Comparison of ENCODE assay signal across 8 mouse cellular contexts in genomic region chr11:77077331-77077730, GRCm38 (mm10). TPM values are rescaled to one million over a fixed set of nuclear protein-coding genes. Genes with fewer than 3 reads are reported as not detected.
DNase-seq lines count a peak whose midpoint lies in the region; ATAC-seq and TF ChIP-seq lines count a peak whose summit lies in the region.
"Not testable (repeated sequence)": the region's sequence is repeated elsewhere in the genome, so short reads cannot be mapped to it uniquely, and the experiment has no call there.

No protein-coding gene starts in this region.

- ATAC-seq in embryonic facial prominence, embryonic 13.5 days (ENCODE audit: insufficient number of reproducible peaks, insufficient read depth, low FRiP score, low TSS enrichment, low read depth); hindbrain, embryonic 12.5 days (ENCODE audit: low FRiP score); kidney, embryonic 16.5 days (ENCODE audit: low FRiP score, low TSS enrichment); liver, embryonic 13.5 days (ENCODE audit: low read depth); midbrain, embryonic 11.5 days (ENCODE audit: low FRiP score): not testable (repeated sequence)

- not testable (repeated sequence) for H3K27ac ChIP-seq in ES-Bruce4 (ENCODE audit: insufficient read depth, low read length); embryonic facial prominence, embryonic 13.5 days; hindbrain, embryonic 12.5 days; liver, embryonic 13.5 days; midbrain, embryonic 11.5 days (ENCODE audit: low read depth, low read length); olfactory bulb, adult 2 months (ENCODE audit: insufficient read depth, low read depth, low read length)
- H3K27ac ChIP-seq in gastrocnemius, adult 2 months, result peak overlapping the region; percentile 95
- peak overlapping the region; percentile 89; the same call in 1 of the 2 replicates for H3K27ac ChIP-seq in kidney, embryonic 16.5 days (ENCODE audit: low read length)

- H3K9ac ChIP-seq in ES-Bruce4 (ENCODE audit: low read depth, poor library complexity, severe bottlenecking), result peak overlapping the region; percentile 79
- peak overlapping the region; percentile 93 for H3K9ac ChIP-seq in embryonic facial prominence, embryonic 13.5 days
- H3K9ac ChIP-seq in hindbrain, embryonic 12.5 days, result peak overlapping the region; percentile 84
- H3K9ac ChIP-seq in kidney, embryonic 16.5 days (replicated peaks; ENCODE audit: low read length), result peak overlapping the region; percentile 94
- H3K9ac ChIP-seq in liver, embryonic 13.5 days, result peak overlapping the region; percentile 84
- H3K9ac ChIP-seq in midbrain, embryonic 11.5 days (ENCODE audit: low read length), result peak overlapping the region; percentile 73

- TF ChIP-seq POLR2A in ES-Bruce4 (IDR thresholded peaks at IDR 0.05; ENCODE audit: insufficient read depth, low read length); olfactory bulb, adult 2 months (IDR thresholded peaks at IDR 0.05; ENCODE audit: insufficient read depth, low read depth, low read length): not testable (repeated sequence)

- not testable (repeated sequence) for TF ChIP-seq EP300 in ES-Bruce4 (IDR thresholded peaks at IDR 0.05; ENCODE audit: insufficient read depth, low read depth, low read length)

- not testable (repeated sequence) for DNase-seq in gastrocnemius, adult 2 months; liver, embryonic 13.5 days; midbrain, embryonic 11.5 days (ENCODE audit: low spot score, missing footprints)

- not testable (repeated sequence) for H3K27me3 ChIP-seq in ES-Bruce4 (ENCODE audit: control insufficient read depth, insufficient read depth, low read length, poor library complexity, severe bottlenecking); liver, embryonic 13.5 days; midbrain, embryonic 11.5 days (ENCODE audit: control insufficient read depth, insufficient read depth, low read length)
- peaks cover 14% of the 10 kb centered on the region for H3K27me3 ChIP-seq in embryonic facial prominence, embryonic 13.5 days
- H3K27me3 ChIP-seq in hindbrain, embryonic 12.5 days, result peaks cover 12% of the 10 kb centered on the region
- peaks cover 13% of the 10 kb centered on the region for H3K27me3 ChIP-seq in kidney, embryonic 16.5 days (ENCODE audit: insufficient read depth, low read length)

- intact Hi-C loops in gastrocnemius, adult 2 months (cut with DNase I), result not testable (repeated sequence)

- H3K4me3 ChIP-seq in ES-Bruce4 (ENCODE audit: low read depth, low read length), result peak overlapping the region; percentile 75
- peak overlapping the region; percentile 89 for H3K4me3 ChIP-seq in embryonic facial prominence, embryonic 13.5 days
- H3K4me3 ChIP-seq in gastrocnemius, adult 2 months, result peak overlapping the region; percentile 90
- peak overlapping the region; percentile 75 for H3K4me3 ChIP-seq in hindbrain, embryonic 12.5 days
- H3K4me3 ChIP-seq in kidney, embryonic 16.5 days (ENCODE audit: low read length), result peak overlapping the region; percentile 96
- peak overlapping the region; percentile 88 for H3K4me3 ChIP-seq in liver, embryonic 13.5 days (replicated peaks)
- peak overlapping the region; percentile 64 for H3K4me3 ChIP-seq in midbrain, embryonic 11.5 days (ENCODE audit: low read depth, low read length)
- peak overlapping the region; percentile 82 for H3K4me3 ChIP-seq in olfactory bulb, adult 2 months (ENCODE audit: insufficient read depth, low read depth, low read length)

- peaks cover 24% of the 10 kb centered on the region for H3K36me3 ChIP-seq in ES-Bruce4 (ENCODE audit: control insufficient read depth, insufficient read depth, low read length, poor library complexity, severe bottlenecking)
- peaks cover 32% of the 10 kb centered on the region for H3K36me3 ChIP-seq in embryonic facial prominence, embryonic 13.5 days
- peaks cover 15% of the 10 kb centered on the region for H3K36me3 ChIP-seq in hindbrain, embryonic 12.5 days
- H3K36me3 ChIP-seq in kidney, embryonic 16.5 days (ENCODE audit: insufficient read depth, low read length); midbrain, embryonic 11.5 days (ENCODE audit: control insufficient read depth, insufficient read depth, low read length): not testable (repeated sequence)
- H3K36me3 ChIP-seq in liver, embryonic 13.5 days, result peaks cover 28% of the 10 kb centered on the region

- not testable (repeated sequence) for H3K4me1 ChIP-seq in ES-Bruce4 (ENCODE audit: control insufficient read depth, insufficient read depth, low read length); embryonic facial prominence, embryonic 13.5 days; hindbrain, embryonic 12.5 days; kidney, embryonic 16.5 days (ENCODE audit: insufficient read depth, low read length); midbrain, embryonic 11.5 days (ENCODE audit: control insufficient read depth, insufficient read depth, low read length); olfactory bulb, adult 2 months (ENCODE audit: control insufficient read depth, insufficient read depth, low read length)
- H3K4me1 ChIP-seq in liver, embryonic 13.5 days (replicated peaks), result peaks cover 15% of the 10 kb centered on the region

- peak overlapping the region; percentile 86 for H3K4me2 ChIP-seq in embryonic facial prominence, embryonic 13.5 days
- H3K4me2 ChIP-seq in hindbrain, embryonic 12.5 days (replicated peaks), result peak overlapping the region; percentile 92
- peak overlapping the region; percentile 91 for H3K4me2 ChIP-seq in kidney, embryonic 16.5 days (replicated peaks; ENCODE audit: low read depth, low read length)
- H3K4me2 ChIP-seq in liver, embryonic 13.5 days, result peak overlapping the region; percentile 89
- H3K4me2 ChIP-seq in midbrain, embryonic 11.5 days, result peak overlapping the region; percentile 53

- H3K9me3 ChIP-seq in ES-Bruce4 (replicated peaks; ENCODE audit: control insufficient read depth, insufficient read depth, low read length, poor library complexity, severe bottlenecking); embryonic facial prominence, embryonic 13.5 days; hindbrain, embryonic 12.5 days (replicated peaks); kidney, embryonic 16.5 days (ENCODE audit: low read length); liver, embryonic 13.5 days (replicated peaks); midbrain, embryonic 11.5 days (ENCODE audit: control insufficient read depth, low read length): not testable (repeated sequence)

- not testable (repeated sequence) for TF ChIP-seq CTCF in ES-Bruce4 (IDR thresholded peaks at IDR 0.05; ENCODE audit: low read depth, low read length); gastrocnemius, adult 2 months (IDR thresholded peaks at IDR 0.05); olfactory bulb, adult 2 months (IDR thresholded peaks at IDR 0.05; ENCODE audit: insufficient read depth, low read depth, low read length)

- WGBS in embryonic facial prominence, embryonic 13.5 days, result 55% methylated on average over 4 of the region's 4 CpGs
- 51% methylated on average over 4 of the region's 4 CpGs for WGBS in hindbrain, embryonic 12.5 days
- 45% methylated on average over 4 of the region's 4 CpGs for WGBS in kidney, embryonic 16.5 days
- 47% methylated on average over 4 of the region's 4 CpGs for WGBS in liver, embryonic 13.5 days (ENCODE audit: insufficient replicate concordance)
- 59% methylated on average over 4 of the region's 4 CpGs for WGBS in midbrain, embryonic 11.5 days
- 51% methylated on average over 4 of the region's 4 CpGs for WGBS in olfactory bulb, adult 2 months

RNA-seq across cellular contexts. Expression of gene Nsrp1, which starts 0.9 kb away (rescaled TPM):
- polyA plus RNA-seq in ES-Bruce4 (2011; ENCODE audit: insufficient read depth, insufficient read length, low read depth, missing spikeins), result 28.3 and 35.4 TPM in 2 replicates
- polyA plus RNA-seq in embryonic facial prominence, embryonic 13.5 days (2015; fragmentation: Nextera tagmentation; extraction: Ambion mirVana), result 102 and 123 TPM in 2 replicates
- 10 to 100 TPM; 11.8 to 11.9 TPM for total RNA-seq in gastrocnemius, adult 2 months (2021)
- polyA plus RNA-seq in hindbrain, embryonic 12.5 days (2016; fragmentation: Nextera tagmentation; extraction: Ambion mirVana), result 71.1 TPM in 2 replicates
- 63.9 and 75.1 TPM in 2 replicates for polyA plus RNA-seq in kidney, embryonic 16.5 days (2015; fragmentation: Nextera tagmentation; extraction: Ambion mirVana)
- polyA plus RNA-seq in liver, embryonic 13.5 days (2015; fragmentation: Nextera tagmentation; extraction: Ambion mirVana), result 31.9 and 38.4 TPM in 2 replicates
- polyA plus RNA-seq in midbrain, embryonic 11.5 days (2014; fragmentation: Nextera tagmentation; extraction: Ambion mirVana), result 56.2 and 58.2 TPM in 2 replicates
- polyA plus RNA-seq in olfactory bulb, adult 2 months (2012; ENCODE audit: insufficient read depth, insufficient read length, low replicate concordance, missing spikeins), result not detected in 2 replicates
